In the genomic region with DNA sequence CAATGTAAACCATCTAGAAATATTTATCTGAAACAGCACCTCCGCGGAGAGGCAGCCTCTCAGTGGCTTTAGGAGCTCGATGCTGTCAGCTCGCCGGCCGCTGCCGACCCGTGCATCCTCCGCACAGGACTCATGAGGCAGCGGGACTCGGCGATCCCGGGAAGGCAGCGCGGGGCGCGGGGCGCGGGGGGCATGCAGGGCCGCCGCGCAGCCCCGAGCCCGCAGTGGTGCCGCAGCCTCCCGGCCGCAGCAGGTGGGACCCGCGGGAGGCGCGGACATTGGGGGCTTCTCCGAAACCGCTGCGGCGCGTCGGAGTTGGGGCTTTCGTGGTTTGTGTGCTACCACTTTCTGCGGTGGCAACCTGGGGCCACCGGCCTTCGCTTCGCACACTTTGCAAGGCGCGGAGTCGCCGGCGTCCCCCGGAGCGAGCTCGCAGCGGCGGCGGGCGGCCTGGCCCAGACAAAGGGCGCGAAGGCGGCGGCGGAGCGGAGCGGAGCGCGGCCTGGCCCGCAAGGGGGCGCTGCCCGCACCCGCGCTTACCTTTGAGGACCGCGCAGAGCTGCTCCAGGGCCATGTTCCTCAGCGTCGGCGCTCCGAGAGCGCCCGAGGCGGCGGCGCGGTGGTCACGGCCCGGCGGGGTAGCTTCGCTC, we compare ENCODE assay signal across 8 mouse cellular contexts. TPM values are rescaled to one million over a fixed set of nuclear protein-coding genes. Genes with fewer than 3 reads are reported as not detected.
DNase-seq lines count a peak whose midpoint lies in the region; ATAC-seq lines count a peak whose summit lies in the region.

No protein-coding gene starts in this region.

- 1% methylated on average over 83 of the region's 84 CpGs for WGBS in intestine, embryonic 16.5 days
- under 1% methylated on average over 84 of the region's 84 CpGs for WGBS in midbrain, embryonic 11.5 days

- no peaks in the 10 kb centered on the region for H3K9me3 ChIP-seq in intestine, embryonic 16.5 days (ENCODE audit: control insufficient read depth, low read length)
- no peaks in the 10 kb centered on the region for H3K9me3 ChIP-seq in midbrain, embryonic 11.5 days (ENCODE audit: control insufficient read depth, low read length)

- no peaks in the 10 kb centered on the region for H3K27me3 ChIP-seq in intestine, embryonic 16.5 days (replicated peaks; ENCODE audit: control insufficient read depth, insufficient read depth, low read length)
- H3K27me3 ChIP-seq in midbrain, embryonic 11.5 days (ENCODE audit: control insufficient read depth, insufficient read depth, low read length): peaks cover 9% of the 10 kb centered on the region

- ATAC-seq in common myeloid progenitor, adult 5-6 weeks (replicated peaks; ENCODE audit: low read depth, poor library complexity, severe bottlenecking): peak; percentile 32; the same call in 1 of the 2 replicates
- peak; percentile 97 for ATAC-seq in intestine, embryonic 16.5 days
- peak; percentile 98 for ATAC-seq in midbrain, embryonic 11.5 days (ENCODE audit: low FRiP score)

- 0 out of 2 replicates have a peak, but pooled peaks cover 4% of the 10 kb centered on the region for H3K4me1 ChIP-seq in intestine, embryonic 16.5 days (ENCODE audit: control insufficient read depth, insufficient read depth, low read length)
- H3K4me1 ChIP-seq in midbrain, embryonic 11.5 days (ENCODE audit: control insufficient read depth, insufficient read depth, low read length): peaks cover 4% of the 10 kb centered on the region; the same call in 1 of the 2 replicates

- peak overlapping the region; percentile 99 for H3K4me2 ChIP-seq in intestine, embryonic 16.5 days (ENCODE audit: low read depth, low read length)
- H3K4me2 ChIP-seq in midbrain, embryonic 11.5 days: peak overlapping the region; percentile 66

- no peaks in the 10 kb centered on the region for H3K36me3 ChIP-seq in intestine, embryonic 16.5 days (ENCODE audit: control insufficient read depth, insufficient read depth, low read length)
- H3K36me3 ChIP-seq in midbrain, embryonic 11.5 days (ENCODE audit: control insufficient read depth, insufficient read depth, low read length): no peaks in the 10 kb centered on the region

- peak overlapping the region; percentile 75 for H3K4me3 ChIP-seq in intestine, embryonic 16.5 days (ENCODE audit: low read length)
- peak overlapping the region; percentile 56 for H3K4me3 ChIP-seq in midbrain, embryonic 11.5 days (ENCODE audit: low read depth, low read length)

- intact Hi-C loops in left cerebral cortex, postnatal 4 days (cut with DNase I): loop anchor here (10.0 kb wide), 1 partner anchor 335 kb away; no protein-coding TSS in a partner anchor

- DNase-seq in gastrocnemius, adult 18-20 months (ENCODE audit: low spot score): peak; percentile 2
- DNase-seq in gastrocnemius, adult 8-10 months (ENCODE audit: low spot score in 2 of 2): no peak
- DNase-seq in gastrocnemius, postnatal 10 days: peak; percentile 71
- DNase-seq in left cerebral cortex, postnatal 4 days: peak; percentile 82
- DNase-seq in midbrain, embryonic 11.5 days (ENCODE audit: low spot score, missing footprints): peak; percentile 99
- DNase-seq in spleen, adult 18-20 months: peak; percentile 30 to 38

- H3K27ac ChIP-seq in intestine, embryonic 16.5 days (ENCODE audit: low read length): peak overlapping the region; percentile 61
- H3K27ac ChIP-seq in midbrain, embryonic 11.5 days (ENCODE audit: low read depth, low read length): peak overlapping the region; percentile 90

- peak overlapping the region; percentile 78 for H3K9ac ChIP-seq in intestine, embryonic 16.5 days (ENCODE audit: low read depth, low read length)
- H3K9ac ChIP-seq in midbrain, embryonic 11.5 days (ENCODE audit: low read length): peak overlapping the region; percentile 88

RNA-seq across cellular contexts. Expression of gene Neto2, which starts 0.5 kb away (rescaled TPM):
- 1 to 10 TPM; 1.8 to 3.1 TPM for total RNA-seq in gastrocnemius, adult 18-20 months (2021)
- 1 to 10 TPM; 2.7 to 7.3 (median 4.1) TPM for total RNA-seq in gastrocnemius, adult 8-10 months (2022)
- total RNA-seq in common myeloid progenitor, adult 5-6 weeks (2017): 6.9 and 10.3 TPM in 2 replicates
- 1 to 10 TPM; 3.2 to 4.0 TPM for total RNA-seq in gastrocnemius, postnatal 10 days (2021)
- 3.0 and 3.6 TPM in 2 replicates for polyA plus RNA-seq in intestine, embryonic 16.5 days (2015; fragmentation: Nextera tagmentation; extraction: Ambion mirVana)
- 100 to 1,000 TPM; 174 to 186 TPM for total RNA-seq in left cerebral cortex, postnatal 4 days (2021)
- 35.0 and 37.4 TPM in 2 replicates for polyA plus RNA-seq in midbrain, embryonic 11.5 days (2014; fragmentation: Nextera tagmentation; extraction: Ambion mirVana)

Comparison
In these comparisons a context has a peak if more than half of its experiments do, and no peak if none do; other contexts are left out.
1. DNase-seq: peak in gastrocnemius, adult 18-20 months (single experiment), gastrocnemius, postnatal 10 days (single experiment), left cerebral cortex, postnatal 4 days (single experiment), midbrain, embryonic 11.5 days (single experiment) and spleen, adult 18-20 months (2 of 2); none in gastrocnemius, adult 8-10 months (0 of 2).
2. ATAC-seq: peak in every context shown above with its lines; median percentile 98 in midbrain, embryonic 11.5 days; 97 in intestine, embryonic 16.5 days; 32 in common myeloid progenitor, adult 5-6 weeks.
3. RNA of gene Neto2, which starts 0.5 kb away (total RNA-seq): 174 to 186 TPM in left cerebral cortex, postnatal 4 days; 6.9 to 10.3 TPM in common myeloid progenitor, adult 5-6 weeks, 2.7 to 7.3 TPM in gastrocnemius, adult 8-10 months, 3.2 to 4.0 TPM in gastrocnemius, postnatal 10 days and 1.8 to 3.1 TPM in gastrocnemius, adult 18-20 months; every median in the first group is over 10 times any median in the second.